Mouse (Mus musculus): ENCODE data around the gene Mob3b. TPM values are rescaled to one million over a fixed set of nuclear protein-coding genes. Genes with fewer than 3 reads are reported as not detected.

Gene Mob3b
- polyA plus RNA-seq, 1 experiment: 2.2 TPM

GRCm38 (mm10) chr4:35131592-35131991 is 25.7 kb downstream of the Mob3b start:
- WGBS: 68% methylated on average over 4 of the region's 4 CpGs
- Histone ChIP-seq H3K4me1 (ENCODE audit: control insufficient read depth, insufficient read depth, low read length) (peaks cover 5% of the 10 kb centered on the region), H3K4me3 (replicated peaks; ENCODE audit: control insufficient read depth, low read depth, low read length) (no peak overlapping the region), H3K27ac (ENCODE audit: control insufficient read depth, insufficient read depth, low read depth, low read length, poor library complexity) (peak overlapping the region; percentile 74; the same call in 1 of the 2 replicates)
- no peak for TF ChIP-seq CTCF (IDR thresholded peaks at IDR 0.05; ENCODE audit: control insufficient read depth, insufficient read depth, low read length)
- TF ChIP-seq POLR2A (IDR thresholded peaks at IDR 0.05; ENCODE audit: borderline replicate concordance, control insufficient read depth, low read depth, low read length): no peak

GRCm38 (mm10) chr4:35130411-35130948 is 26.8 kb downstream of the Mob3b start:
- Histone ChIP-seq H3K4me1 (ENCODE audit: control insufficient read depth, insufficient read depth, low read length) (peaks cover 5% of the 10 kb centered on the region), H3K27ac (ENCODE audit: control insufficient read depth, insufficient read depth, low read depth, low read length, poor library complexity) (peak overlapping the region; percentile 56; the same call in 1 of the 2 replicates), H3K4me3 (replicated peaks; ENCODE audit: control insufficient read depth, low read depth, low read length) (no peak overlapping the region)
- TF ChIP-seq POLR2A (IDR thresholded peaks at IDR 0.05; ENCODE audit: borderline replicate concordance, control insufficient read depth, low read depth, low read length) (no peak), CTCF (IDR thresholded peaks at IDR 0.05; ENCODE audit: control insufficient read depth, insufficient read depth, low read length) (no peak)
- WGBS: 9% methylated on average over 6 of the region's 6 CpGs

- Histone ChIP-seq H3K27ac (ENCODE audit: control insufficient read depth, insufficient read depth, low read depth, low read length, poor library complexity) (no peak overlapping the region), H3K4me3 (replicated peaks; ENCODE audit: control insufficient read depth, low read depth, low read length) (no peak overlapping the region), H3K4me1 (ENCODE audit: control insufficient read depth, insufficient read depth, low read length) (peaks cover 5% of the 10 kb centered on the region)
- 86% methylated on average over 6 of the region's 6 CpGs for WGBS
- TF ChIP-seq CTCF (IDR thresholded peaks at IDR 0.05; ENCODE audit: control insufficient read depth, insufficient read depth, low read length): no peak
- no peak for TF ChIP-seq POLR2A (IDR thresholded peaks at IDR 0.05; ENCODE audit: borderline replicate concordance, control insufficient read depth, low read depth, low read length)
Observed at GRCm38 (mm10) chr4:35127759-35128158, 29.5 kb downstream of the Mob3b start.

GRCm38 (mm10) chr4:35126776-35127175 is 30.5 kb downstream of the Mob3b start:
- 79% methylated on average over 9 of the region's 9 CpGs for WGBS
- H3K27ac ChIP-seq (ENCODE audit: control insufficient read depth, insufficient read depth, low read depth, low read length, poor library complexity): no peak overlapping the region
- no peak overlapping the region for H3K4me3 ChIP-seq (replicated peaks; ENCODE audit: control insufficient read depth, low read depth, low read length)
- TF ChIP-seq CTCF (IDR thresholded peaks at IDR 0.05; ENCODE audit: control insufficient read depth, insufficient read depth, low read length): no peak
- TF ChIP-seq POLR2A (IDR thresholded peaks at IDR 0.05; ENCODE audit: borderline replicate concordance, control insufficient read depth, low read depth, low read length): no peak
- H3K4me1 ChIP-seq (ENCODE audit: control insufficient read depth, insufficient read depth, low read length): peaks cover 5% of the 10 kb centered on the region

GRCm38 (mm10) chr4:35125299-35125777 is 31.9 kb downstream of the Mob3b start:
- Histone ChIP-seq H3K27ac (ENCODE audit: control insufficient read depth, insufficient read depth, low read depth, low read length, poor library complexity) (no peak overlapping the region), H3K4me3 (replicated peaks; ENCODE audit: control insufficient read depth, low read depth, low read length) (no peak overlapping the region), H3K4me1 (ENCODE audit: control insufficient read depth, insufficient read depth, low read length) (peaks cover 2% of the 10 kb centered on the region)
- WGBS: 79% methylated on average over 6 of the region's 6 CpGs
- TF ChIP-seq CTCF (IDR thresholded peaks at IDR 0.05; ENCODE audit: control insufficient read depth, insufficient read depth, low read length) (no peak), POLR2A (IDR thresholded peaks at IDR 0.05; ENCODE audit: borderline replicate concordance, control insufficient read depth, low read depth, low read length) (no peak)

- Histone ChIP-seq H3K4me1 (ENCODE audit: control insufficient read depth, insufficient read depth, low read length) (no peaks in the 10 kb centered on the region), H3K27ac (ENCODE audit: control insufficient read depth, insufficient read depth, low read depth, low read length, poor library complexity) (no peak overlapping the region), H3K4me3 (replicated peaks; ENCODE audit: control insufficient read depth, low read depth, low read length) (no peak overlapping the region)
- TF ChIP-seq CTCF (IDR thresholded peaks at IDR 0.05; ENCODE audit: control insufficient read depth, insufficient read depth, low read length): no peak
- no peak for TF ChIP-seq POLR2A (IDR thresholded peaks at IDR 0.05; ENCODE audit: borderline replicate concordance, control insufficient read depth, low read depth, low read length)
- 86% methylated on average over 11 of the region's 11 CpGs for WGBS
Observed at GRCm38 (mm10) chr4:35124027-35124426, 33.3 kb downstream of the Mob3b start.

- H3K4me3 ChIP-seq (replicated peaks; ENCODE audit: control insufficient read depth, low read depth, low read length): no peak overlapping the region
- TF ChIP-seq POLR2A (IDR thresholded peaks at IDR 0.05; ENCODE audit: borderline replicate concordance, control insufficient read depth, low read depth, low read length): no peak
- no peak for TF ChIP-seq CTCF (IDR thresholded peaks at IDR 0.05; ENCODE audit: control insufficient read depth, insufficient read depth, low read length)
- 94% methylated on average over 5 of the region's 5 CpGs for WGBS
- no peak overlapping the region for H3K27ac ChIP-seq (ENCODE audit: control insufficient read depth, insufficient read depth, low read depth, low read length, poor library complexity)
- no peaks in the 10 kb centered on the region for H3K4me1 ChIP-seq (ENCODE audit: control insufficient read depth, insufficient read depth, low read length)
Observed at GRCm38 (mm10) chr4:35123087-35123486, 34.2 kb downstream of the Mob3b start.

- TF ChIP-seq CTCF (IDR thresholded peaks at IDR 0.05; ENCODE audit: control insufficient read depth, insufficient read depth, low read length): no peak
- TF ChIP-seq POLR2A (IDR thresholded peaks at IDR 0.05; ENCODE audit: borderline replicate concordance, control insufficient read depth, low read depth, low read length): no peak
- WGBS: 87% methylated on average over 12 of the region's 12 CpGs
- Histone ChIP-seq H3K4me1 (ENCODE audit: control insufficient read depth, insufficient read depth, low read length) (no peaks in the 10 kb centered on the region), H3K4me3 (replicated peaks; ENCODE audit: control insufficient read depth, low read depth, low read length) (no peak overlapping the region), H3K27ac (ENCODE audit: control insufficient read depth, insufficient read depth, low read depth, low read length, poor library complexity) (no peak overlapping the region)
Observed at GRCm38 (mm10) chr4:35121060-35121459, 36.2 kb downstream of the Mob3b start.

- 80% methylated on average over 8 of the region's 8 CpGs for WGBS
- Histone ChIP-seq H3K4me1 (ENCODE audit: control insufficient read depth, insufficient read depth, low read length) (no peaks in the 10 kb centered on the region), H3K4me3 (replicated peaks; ENCODE audit: control insufficient read depth, low read depth, low read length) (no peak overlapping the region), H3K27ac (ENCODE audit: control insufficient read depth, insufficient read depth, low read depth, low read length, poor library complexity) (no peak overlapping the region)
- TF ChIP-seq CTCF (IDR thresholded peaks at IDR 0.05; ENCODE audit: control insufficient read depth, insufficient read depth, low read length): no peak
- TF ChIP-seq POLR2A (IDR thresholded peaks at IDR 0.05; ENCODE audit: borderline replicate concordance, control insufficient read depth, low read depth, low read length): no peak
Observed at GRCm38 (mm10) chr4:35120575-35120974, 36.7 kb downstream of the Mob3b start.
